Mouse (Mus musculus): ENCODE data around the gene Trak1.

DNA sequence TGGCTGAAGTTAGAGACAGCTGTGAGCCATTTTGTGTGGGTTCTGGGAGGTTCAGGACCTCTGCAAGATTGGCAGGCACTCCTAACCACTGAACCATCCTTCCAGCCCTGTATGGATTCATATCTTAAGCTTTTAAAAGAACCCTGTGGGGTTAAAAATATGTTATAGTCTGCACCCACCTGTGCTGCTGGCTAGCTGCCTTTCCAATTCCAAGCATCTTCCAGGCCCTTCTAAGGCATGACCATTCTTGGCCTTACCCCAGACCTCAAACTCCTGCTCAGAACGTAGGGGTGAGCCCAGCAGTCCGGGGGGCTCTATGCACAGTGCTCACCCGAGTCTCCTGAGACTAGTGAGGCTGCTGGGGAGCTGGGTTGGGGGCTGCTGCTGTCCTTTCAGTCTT is 121.7 kb downstream of the Trak1 start:
- TF ChIP-seq CTCF (IDR thresholded peaks at IDR 0.05; ENCODE audit: extremely low read depth, insufficient read depth, insufficient read length, insufficient replicate concordance) (no peak), POLR2A (IDR thresholded peaks at IDR 0.05; ENCODE audit: low read depth, low read length) (no peak)
